Mouse (Mus musculus): Measurements from ENCODE around the gene Slc10a7.
A peak's percentile ranks its signal among the peaks of the same experiment; 100 is the strongest.
"Not testable (repeated sequence)": the region's sequence is repeated elsewhere in the genome, so short reads cannot be mapped to it uniquely, and the experiment has no call there.

The Slc10a7 gene

GRCm38 (mm10) chr8:78545153-78545817 is 36.1 kb downstream of the Slc10a7 start:
- not testable (repeated sequence) for DNase-seq (ENCODE audit: inconsistent age in 2 of 2, low spot score in 1 of 2)

GRCm38 (mm10) chr8:78549971-78550751 is 41.0 kb downstream of the Slc10a7 start:
- DNase-seq (ENCODE audit: inconsistent age in 2 of 2, low spot score in 1 of 2): no peak

- no peak for DNase-seq (ENCODE audit: inconsistent age in 2 of 2, low spot score in 1 of 2)
Measured at GRCm38 (mm10) chr8:78550752-78551134, 41.6 kb downstream of the Slc10a7 start.

GRCm38 (mm10) chr8:78555817-78556216 is 46.7 kb downstream of the Slc10a7 start:
- no peak for DNase-seq (ENCODE audit: inconsistent age in 2 of 2, low spot score in 1 of 2)

- no peak for DNase-seq (ENCODE audit: inconsistent age in 2 of 2, low spot score in 1 of 2)
Measured at GRCm38 (mm10) chr8:78556773-78557434, 47.8 kb downstream of the Slc10a7 start.

GRCm38 (mm10) chr8:78561620-78562019 is 52.5 kb downstream of the Slc10a7 start:
- DNase-seq (ENCODE audit: inconsistent age in 2 of 2, low spot score in 1 of 2): no peak

- DNase-seq (ENCODE audit: inconsistent age in 2 of 2, low spot score in 1 of 2): no peak
Measured at GRCm38 (mm10) chr8:78563466-78564058, 54.4 kb downstream of the Slc10a7 start.

GRCm38 (mm10) chr8:78564200-78564599 is 55.1 kb downstream of the Slc10a7 start:
- DNase-seq (ENCODE audit: inconsistent age in 2 of 2, low spot score in 1 of 2): no peak

- no peak for DNase-seq (ENCODE audit: inconsistent age in 2 of 2, low spot score in 1 of 2)
Measured at GRCm38 (mm10) chr8:78568196-78568595, 59.0 kb downstream of the Slc10a7 start.

- DNase-seq (ENCODE audit: inconsistent age in 2 of 2, low spot score in 1 of 2): peak in 1 of 2 experiments; percentile 31
Measured at GRCm38 (mm10) chr8:78571528-78571927, 62.4 kb downstream of the Slc10a7 start.

GRCm38 (mm10) chr8:78574207-78574606 is 65.1 kb downstream of the Slc10a7 start:
- no peak for DNase-seq (ENCODE audit: inconsistent age in 2 of 2, low spot score in 1 of 2)

GRCm38 (mm10) chr8:78577569-78577968 is 68.4 kb downstream of the Slc10a7 start:
- no peak for DNase-seq (ENCODE audit: inconsistent age in 2 of 2, low spot score in 1 of 2)

GRCm38 (mm10) chr8:78578036-78578435 is 68.9 kb downstream of the Slc10a7 start:
- no peak for DNase-seq (ENCODE audit: inconsistent age in 2 of 2, low spot score in 1 of 2)

GRCm38 (mm10) chr8:78584011-78584776 is 75.0 kb downstream of the Slc10a7 start:
- DNase-seq (ENCODE audit: inconsistent age in 2 of 2, low spot score in 1 of 2): no peak

GRCm38 (mm10) chr8:78584863-78585262 is 75.7 kb downstream of the Slc10a7 start:
- peak in 1 of 2 experiments; percentile 36 for DNase-seq (ENCODE audit: inconsistent age in 2 of 2, low spot score in 1 of 2)

GRCm38 (mm10) chr8:78595481-78595908 is 86.3 kb downstream of the Slc10a7 start:
- DNase-seq (ENCODE audit: inconsistent age in 2 of 2, low spot score in 1 of 2): peak; percentile 22 to 77

GRCm38 (mm10) chr8:78598237-78598636 is 89.1 kb downstream of the Slc10a7 start:
- DNase-seq (ENCODE audit: inconsistent age in 2 of 2, low spot score in 1 of 2): peak; percentile 24 to 56

- DNase-seq (ENCODE audit: inconsistent age in 2 of 2, low spot score in 1 of 2): no peak
Measured at GRCm38 (mm10) chr8:78603084-78603483, 93.9 kb downstream of the Slc10a7 start.

GRCm38 (mm10) chr8:78604426-78604825 is 95.3 kb downstream of the Slc10a7 start:
- peak; percentile 39 to 61 for DNase-seq (ENCODE audit: inconsistent age in 2 of 2, low spot score in 1 of 2)

GRCm38 (mm10) chr8:78609301-78609700 is 100.2 kb downstream of the Slc10a7 start:
- no peak for DNase-seq (ENCODE audit: inconsistent age in 2 of 2, low spot score in 1 of 2)

- no peak for DNase-seq (ENCODE audit: inconsistent age in 2 of 2, low spot score in 1 of 2)
Measured at GRCm38 (mm10) chr8:78611019-78611418, 101.9 kb downstream of the Slc10a7 start.

Data from adrenal gland, adult (tissue).